Mouse (Mus musculus) gastrocnemius, postnatal 36 days (tissue): ENCODE results near the gene Slc3a2. TPM values are rescaled to one million over a fixed set of nuclear protein-coding genes. Genes with fewer than 3 reads are reported as not detected.
A peak's percentile ranks its signal among the peaks of the same experiment; 100 is the strongest.

ENCODE experiments used
- DNase-seq, 2 experiments: peaks; one replicate each; pipeline ENCODE4 v3.0.0; 2022
- intact Hi-C: fragments of 180-260 bp; cut with DNase I; formaldehyde crosslinking; loops from one replicate; pipeline ENCODE4 v1.15.1; 2025
- microRNA-seq, 2 experiments: library from miRNA; unstranded; fragments of <30 nt; microRNA quantifications; one replicate each; pipeline ENCODE4 v1.2.0; 2021
- total RNA-seq, 2 experiments: library from RNA; stranded (reverse); gene quantifications; 2 replicates each; pipeline ENCODE4 v1.2.3; 2021

Gene Slc3a2
- total RNA-seq, 2 experiments from 2014 or later = 27.9 to 30.0 TPM

- intact Hi-C loops = no loop called here
- no peak for DNase-seq
Observed at GRCm38 (mm10) chr19:8673336-8674063, 49.7 kb downstream of the Slc3a2 start.

GRCm38 (mm10) chr19:8672859-8673258, 50.3 kb downstream of the Slc3a2 start:
- no peak for DNase-seq
- intact Hi-C loops = no loop called here

- intact Hi-C loops = no loop called here
- DNase-seq = no peak
Observed at GRCm38 (mm10) chr19:8665746-8666145, 57.4 kb downstream of the Slc3a2 start.

GRCm38 (mm10) chr19:8664859-8665258, 58.3 kb downstream of the Slc3a2 start:
- DNase-seq = no peak
- intact Hi-C loops = no loop called here

- intact Hi-C loops = no loop called here
- no peak for DNase-seq
Observed at GRCm38 (mm10) chr19:8663911-8664421, 59.2 kb downstream of the Slc3a2 start.

- intact Hi-C loops = no loop called here
- DNase-seq = no peak
Observed at GRCm38 (mm10) chr19:8663360-8663839, 59.8 kb downstream of the Slc3a2 start, which contains the start of gene Chrm1. Gene Chrm1, plus strand, starts transcription at chr19:8663789.

- peak in 1 of 2 experiments; percentile 32 for DNase-seq
- intact Hi-C loops = no loop called here
Observed at GRCm38 (mm10) chr19:8662337-8662736, 60.8 kb downstream of the Slc3a2 start.

GRCm38 (mm10) chr19:8661821-8662307, 61.3 kb downstream of the Slc3a2 start:
- intact Hi-C loops = no loop called here
- no peak for DNase-seq

Small RNAs within 50 kb of the gene (microRNA-seq; reads per million reads assigned to microRNA genes)
- gene Mir6992 = 0 reads per million in 2 experiments

Other genes with a start within 250 kb of the Slc3a2 start
- not detected for gene Slc22a8, start 132.1 kb downstream of the Slc3a2 start, total RNA-seq
- not detected for gene Slc22a6, start 105.3 kb downstream of the Slc3a2 start, total RNA-seq
- gene Chrm1, start 59.6 kb downstream of the Slc3a2 start, total RNA-seq = not detected
- 10 to 100 TPM; 15.2 to 20.4 TPM for gene Wdr74, start 12.5 kb upstream of the Slc3a2 start, total RNA-seq
- under 1 TPM in 1 of 2 experiments, not detected in 1; 0.66 TPM for gene 1700092M07Rik, start 17.3 kb upstream of the Slc3a2 start, total RNA-seq
- gene Stx5a, start 18.0 kb upstream of the Slc3a2 start, total RNA-seq = 10 to 100 TPM; 19.0 to 19.9 TPM
- 10 to 100 TPM; 24.1 to 32.9 TPM for gene Nxf1, start 33.7 kb upstream of the Slc3a2 start, total RNA-seq
- gene Tmem223, start 47.6 kb upstream of the Slc3a2 start, total RNA-seq = 10 to 100 TPM; 79.6 to 84.2 TPM
- 1 to 10 TPM; 6.1 to 8.2 TPM for gene Tmem179b, start 51.1 kb upstream of the Slc3a2 start, total RNA-seq
- 1 to 10 TPM; 4.6 to 4.9 TPM for gene Taf6l, start 63.0 kb upstream of the Slc3a2 start, total RNA-seq
- gene Polr2g, start 75.2 kb upstream of the Slc3a2 start, total RNA-seq = 10 to 100 TPM; 32.0 to 35.4 TPM
- gene Zbtb3, start 79.2 kb upstream of the Slc3a2 start, total RNA-seq = under 1 TPM; 0.42 to 0.74 TPM
- gene Ttc9c, start 96.0 kb upstream of the Slc3a2 start, total RNA-seq = 1 to 10 TPM; 9.2 TPM
- 10 to 100 TPM; 31.0 to 36.6 TPM for gene Hnrnpul2, start 96.6 kb upstream of the Slc3a2 start, total RNA-seq
- 1 to 10 TPM in 1 of 2 experiments, not detected in 1; 1.4 TPM for gene AC129217.1, start 106.4 kb upstream of the Slc3a2 start, total RNA-seq
- 10 to 100 TPM; 15.9 to 17.8 TPM for gene Bscl2, start 114.1 kb upstream of the Slc3a2 start, total RNA-seq
- gene Gng3, start 115.8 kb upstream of the Slc3a2 start, total RNA-seq = not detected
- gene Lrrn4cl, start 127.4 kb upstream of the Slc3a2 start, total RNA-seq = 1 to 10 TPM; 5.8 to 8.8 TPM
- 100 to 1,000 TPM; 197 to 321 TPM for gene Ubxn1, start 148.1 kb upstream of the Slc3a2 start, total RNA-seq
- 10 to 100 TPM; 56.4 to 67.2 TPM for gene Uqcc3, start 157.6 kb upstream of the Slc3a2 start, total RNA-seq
- 1 to 10 TPM; 3.5 TPM for gene Lbhd1, start 160.4 kb upstream of the Slc3a2 start, total RNA-seq
- not detected for gene Gm49403, start 160.6 kb upstream of the Slc3a2 start, total RNA-seq
- gene 1810009A15Rik, start 165.5 kb upstream of the Slc3a2 start, total RNA-seq = 10 to 100 TPM; 15.6 to 17.1 TPM
- gene Gm49416, start 165.6 kb upstream of the Slc3a2 start, total RNA-seq = under 1 TPM in 1 of 2 experiments, not detected in 1; 0.84 TPM
- gene Ints5, start 169.6 kb upstream of the Slc3a2 start, total RNA-seq = 1 to 10 TPM; 8.4 to 9.4 TPM
- 10 to 100 TPM; 19.3 to 19.9 TPM for gene Ganab, start 174.7 kb upstream of the Slc3a2 start, total RNA-seq
- 10 to 100 TPM; 28.3 to 31.2 TPM for gene B3gat3, start 197.0 kb upstream of the Slc3a2 start, total RNA-seq
- gene Rom1, start 206.0 kb upstream of the Slc3a2 start, total RNA-seq = 10 to 100 TPM in 1 of 2 experiments, 1 to 10 TPM in 1; 6.9 to 11.0 TPM
- 1 to 10 TPM; 5.1 to 7.3 TPM for gene Eml3, start 206.2 kb upstream of the Slc3a2 start, total RNA-seq
- gene Mta2, start 218.5 kb upstream of the Slc3a2 start, total RNA-seq = 10 to 100 TPM; 19.4 to 24.1 TPM
- 1 to 10 TPM; 6.0 to 7.7 TPM for gene Tut1, start 230.5 kb upstream of the Slc3a2 start, total RNA-seq
- 100 to 1,000 TPM; 441 to 447 TPM for gene Eef1g, start 243.7 kb upstream of the Slc3a2 start, total RNA-seq